Mouse (Mus musculus) liver, embryonic 16.5 days (tissue): ENCODE data around the gene Hhipl1. TPM values are rescaled to one million over a fixed set of nuclear protein-coding genes. Genes with fewer than 3 reads are reported as not detected.

Experiments
- ATAC-seq: fragments of 200-750 bp; cut with Nextera tagmentation; 2 replicates; pipeline ENCODE4 v1.8.0; 2017; ENCODE audit warnings: low read depth, mild to moderate bottlenecking, moderate number of reproducible peaks, moderate library complexity
- H3K27ac ChIP-seq: fragments of 300-500 bp; sonication (generic); 2 replicates; pipeline ENCODE4 v1.5.1; 2014; ENCODE audit warnings: mild to moderate bottlenecking, low read length
- H3K27me3 ChIP-seq: fragments of 300-500 bp; sonication (generic); 2 replicates; pipeline ENCODE4 v1.6.1; 2014; ENCODE audit warnings: low read depth, low read length, mixed read lengths; ENCODE audit not compliant: control insufficient read depth, insufficient read depth
- H3K36me3 ChIP-seq: fragments of 300-500 bp; sonication (generic); 2 replicates; pipeline ENCODE4 v1.6.1; 2014; ENCODE audit warnings: mild to moderate bottlenecking; ENCODE audit not compliant: control insufficient read depth, insufficient read depth
- H3K4me1 ChIP-seq: fragments of 300-500 bp; sonication (generic); 2 replicates; pipeline ENCODE4 v1.6.1; 2014; ENCODE audit warnings: low read depth, low read length, mixed read lengths; ENCODE audit not compliant: control insufficient read depth
- H3K4me2 ChIP-seq: fragments of 300-500 bp; sonication (generic); 2 replicates; pipeline ENCODE4 v1.6.1; 2014; ENCODE audit warnings: low read depth, low read length, mixed read lengths
- H3K4me3 ChIP-seq: fragments of 300-500 bp; sonication (generic); 2 replicates; pipeline ENCODE4 v1.5.1; 2014; ENCODE audit warnings: low read depth, mild to moderate bottlenecking, low read length
- H3K9ac ChIP-seq: fragments of 300-500 bp; sonication (generic); 2 replicates; pipeline ENCODE4 v1.6.1; 2014; ENCODE audit warnings: low read depth, low read length
- H3K9me3 ChIP-seq: fragments of 300-500 bp; sonication (generic); replicated peaks from 2 replicates; pipeline ENCODE4 v1.6.1; 2016; ENCODE audit warnings: low read length; ENCODE audit not compliant: control insufficient read depth
- WGBS: fragments of 180-500 bp; shearing (Covaris S2); extraction: QIAGEN DNeasy Blood & Tissue Kit; methylation state at CpG from one replicate; pipeline ENCODE4 v1.1.7; 2014; ENCODE audit not compliant: insufficient replicate concordance; 5-methylcytosine and 5-hydroxymethylcytosine counted together
- polyA plus RNA-seq: library from polyadenylated mRNA; unstranded; fragments of >200 nt; fragmentation: Nextera tagmentation; extraction: Ambion mirVana; gene quantifications from 2 replicates; pipeline ENCODE4 v1.2.1, GENCODE M21; 2015

The Hhipl1 gene
- polyA plus RNA-seq, 1 experiment from 2014 or later, result 0.05 TPM

GRCm38 (mm10) chr12:108309116-108309794 is 3.2 kb downstream of the Hhipl1 start:
- Histone ChIP-seq H3K4me1 (no peaks in the 10 kb centered on the region), H3K9me3 (no peaks in the 10 kb centered on the region), H3K36me3 (no peaks in the 10 kb centered on the region), H3K9ac (no peak overlapping the region), H3K27ac (no peak overlapping the region), H3K4me3 (no peak overlapping the region), H3K4me2 (no peak overlapping the region), H3K27me3 (peaks cover 26% of the 10 kb centered on the region)
- 20% methylated on average over 8 of the region's 8 CpGs for WGBS
- ATAC-seq, result no peak

- Histone ChIP-seq H3K4me1 (no peaks in the 10 kb centered on the region), H3K9me3 (no peaks in the 10 kb centered on the region), H3K27ac (no peak overlapping the region), H3K36me3 (no peaks in the 10 kb centered on the region), H3K9ac (no peak overlapping the region), H3K27me3 (peaks cover 21% of the 10 kb centered on the region), H3K4me3 (no peak overlapping the region), H3K4me2 (no peak overlapping the region)
- ATAC-seq, result no peak
- WGBS, result 63% methylated on average over 4 of the region's 4 CpGs
Measured at GRCm38 (mm10) chr12:108310041-108310440, 4.0 kb downstream of the Hhipl1 start.

GRCm38 (mm10) chr12:108310456-108311027 is 4.5 kb downstream of the Hhipl1 start:
- Histone ChIP-seq H3K9ac (no peak overlapping the region), H3K27me3 (peaks cover 17% of the 10 kb centered on the region), H3K4me1 (no peaks in the 10 kb centered on the region), H3K9me3 (no peaks in the 10 kb centered on the region), H3K27ac (no peak overlapping the region), H3K4me3 (no peak overlapping the region), H3K36me3 (no peaks in the 10 kb centered on the region), H3K4me2 (no peak overlapping the region)
- ATAC-seq, result no peak
- WGBS, result 54% methylated on average over 7 of the region's 7 CpGs

GRCm38 (mm10) chr12:108311741-108312290 is 5.7 kb downstream of the Hhipl1 start:
- H3K9ac ChIP-seq, result no peak overlapping the region
- H3K36me3 ChIP-seq, result no peaks in the 10 kb centered on the region
- no peaks in the 10 kb centered on the region for H3K9me3 ChIP-seq
- no peak overlapping the region for H3K27ac ChIP-seq
- WGBS, result 77% methylated on average over 27 of the region's 27 CpGs
- H3K4me1 ChIP-seq, result no peaks in the 10 kb centered on the region
- H3K4me2 ChIP-seq, result no peak overlapping the region
- peaks cover 17% of the 10 kb centered on the region for H3K27me3 ChIP-seq
- H3K4me3 ChIP-seq, result no peak overlapping the region
- no peak for ATAC-seq

- WGBS, result 45% methylated on average over 6 of the region's 6 CpGs
Measured at GRCm38 (mm10) chr12:108312432-108312851, 6.4 kb downstream of the Hhipl1 start.

GRCm38 (mm10) chr12:108313244-108313772 is 7.2 kb downstream of the Hhipl1 start:
- peaks cover 28% of the 10 kb centered on the region for H3K27me3 ChIP-seq
- no peak for ATAC-seq
- H3K4me2 ChIP-seq, result no peak overlapping the region
- no peaks in the 10 kb centered on the region for H3K9me3 ChIP-seq
- no peak overlapping the region for H3K27ac ChIP-seq
- H3K4me1 ChIP-seq, result no peaks in the 10 kb centered on the region
- H3K36me3 ChIP-seq, result no peaks in the 10 kb centered on the region
- H3K4me3 ChIP-seq, result no peak overlapping the region
- H3K9ac ChIP-seq, result no peak overlapping the region
- WGBS, result 80% methylated on average over 1 of the region's 1 CpGs

More at GRCm38 (mm10) chr12:108312432-108312851, 6.4 kb downstream of the Hhipl1 start:
- no peaks in the 10 kb centered on the region for H3K4me1 ChIP-seq
- peaks cover 19% of the 10 kb centered on the region for H3K27me3 ChIP-seq
- no peaks in the 10 kb centered on the region for H3K36me3 ChIP-seq
- H3K4me3 ChIP-seq, result no peak overlapping the region
- no peak overlapping the region for H3K27ac ChIP-seq
- H3K9me3 ChIP-seq, result no peaks in the 10 kb centered on the region
- H3K4me2 ChIP-seq, result no peak overlapping the region
- ATAC-seq, result peak; percentile 51; the same call in 1 of the 2 replicates
- no peak overlapping the region for H3K9ac ChIP-seq

- Histone ChIP-seq H3K4me2 (no peak overlapping the region), H3K27me3 (peaks cover 50% of the 10 kb centered on the region), H3K9ac (no peak overlapping the region), H3K36me3 (no peaks in the 10 kb centered on the region), H3K4me1 (no peaks in the 10 kb centered on the region), H3K27ac (no peak overlapping the region), H3K9me3 (no peaks in the 10 kb centered on the region), H3K4me3 (no peak overlapping the region)
- WGBS, result 25% methylated on average over 10 of the region's 10 CpGs
- ATAC-seq, result no peak
Measured at GRCm38 (mm10) chr12:108315818-108316217, 9.7 kb downstream of the Hhipl1 start.

- Histone ChIP-seq H3K9me3 (no peaks in the 10 kb centered on the region), H3K9ac (no peak overlapping the region), H3K27me3 (peaks cover 50% of the 10 kb centered on the region), H3K4me2 (no peak overlapping the region), H3K36me3 (no peaks in the 10 kb centered on the region), H3K4me3 (no peak overlapping the region), H3K27ac (no peak overlapping the region), H3K4me1 (no peaks in the 10 kb centered on the region)
- ATAC-seq, result no peak
- WGBS, result 28% methylated on average over 6 of the region's 6 CpGs
Measured at GRCm38 (mm10) chr12:108316655-108317054, 10.6 kb downstream of the Hhipl1 start.

- H3K4me3 ChIP-seq, result no peak overlapping the region
- H3K27me3 ChIP-seq, result peaks cover 50% of the 10 kb centered on the region
- H3K4me1 ChIP-seq, result no peaks in the 10 kb centered on the region
- H3K36me3 ChIP-seq, result no peaks in the 10 kb centered on the region
- H3K9me3 ChIP-seq, result no peaks in the 10 kb centered on the region
- WGBS, result 9% methylated on average over 9 of the region's 9 CpGs
- H3K4me2 ChIP-seq, result no peak overlapping the region
- no peak overlapping the region for H3K9ac ChIP-seq
- H3K27ac ChIP-seq, result no peak overlapping the region
- no peak for ATAC-seq
Measured at GRCm38 (mm10) chr12:108317201-108317738, 11.2 kb downstream of the Hhipl1 start.
